Mouse (Mus musculus) embryo, embryonic 9.5 days (tissue): ENCODE data around the gene B3gnt3.

Experiments
- DNase-seq: peaks from one replicate; pipeline ENCODE4 v3.0.0-alpha.2; 2017; ENCODE audit errors: extremely low spot score

Gene B3gnt3

GRCm38 (mm10) chr8:71645510-71645909 is 56.1 kb downstream of the B3gnt3 start:
- DNase-seq: no peak
